Mouse (Mus musculus) bone marrow macrophage, adult 2 months (primary cell): ENCODE data around the gene Angptl6. TPM values are rescaled to one million over a fixed set of nuclear protein-coding genes. Genes with fewer than 3 reads are reported as not detected.
A peak's percentile ranks its signal among the peaks of the same experiment; 100 is the strongest.

Experiments
- H3K27ac ChIP-seq: 2 replicates; pipeline ENCODE4 v1.5.1; 2012; ENCODE audit warnings: low read depth, low read length; ENCODE audit not compliant: insufficient read depth
- H3K4me1 ChIP-seq: 2 replicates; pipeline ENCODE4 v1.6.1; 2012; ENCODE audit warnings: low read length; ENCODE audit not compliant: control insufficient read depth, insufficient read depth
- H3K4me3 ChIP-seq: 2 replicates; pipeline ENCODE4 v1.5.1; 2012; ENCODE audit warnings: mild to moderate bottlenecking, low read length, moderate library complexity; ENCODE audit not compliant: insufficient read depth
- CTCF ChIP-seq: IDR thresholded peaks from 2 replicates; pipeline ENCODE4 v1.5.1; 2012; ENCODE audit warnings: low read depth, mild to moderate bottlenecking, low read length, moderate library complexity
- POLR2A ChIP-seq: IDR thresholded peaks from 2 replicates; pipeline ENCODE4 v1.6.1; 2012; ENCODE audit warnings: mild to moderate bottlenecking, low read depth, low read length, borderline replicate concordance
- polyA plus RNA-seq: library from polyadenylated mRNA; stranded (reverse); fragments of >200 nt; gene quantifications from 2 replicates; pipeline ENCODE4 v1.2.4, GENCODE M21; 2012; ENCODE audit not compliant: missing spikeins, insufficient read depth, insufficient read length

Angptl6 gene
- polyA plus RNA-seq: 1.4 and 1.7 TPM in 2 replicates

DNA sequence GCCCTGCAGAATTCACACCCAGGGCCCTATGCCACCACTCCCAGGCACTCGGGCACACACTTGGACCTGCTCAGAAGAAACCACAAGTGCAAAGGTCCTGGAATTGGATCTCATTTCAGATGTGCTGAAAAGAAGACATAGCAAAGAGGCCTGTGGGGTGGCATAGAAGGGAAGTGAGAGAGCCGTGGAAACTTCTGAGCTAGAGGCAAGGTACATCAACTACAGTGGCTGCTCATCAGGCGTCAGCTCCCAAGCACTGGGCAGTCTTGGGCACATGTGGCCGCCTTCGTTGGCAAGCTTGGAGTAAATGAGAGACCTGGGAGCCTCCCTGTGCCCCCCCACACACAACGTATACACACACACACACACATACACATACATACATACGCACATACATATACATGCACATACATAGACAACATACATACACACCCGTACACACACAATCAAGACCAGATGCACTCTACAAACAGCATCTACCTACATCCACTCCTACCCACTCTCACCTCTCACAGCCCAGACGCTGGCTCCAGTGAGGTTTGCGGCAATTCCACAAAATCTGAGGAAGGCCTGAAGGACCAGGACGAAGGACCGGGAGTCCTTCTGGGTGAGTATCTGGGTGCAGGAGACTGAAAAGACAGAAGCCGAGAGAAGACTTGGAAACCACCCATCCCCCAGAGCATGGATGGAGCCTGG is at the start of gene Angptl6:
TSS of gene Angptl6 (minus strand) at position 631 of the 696 bp plus-strand sequence.
- Histone ChIP-seq H3K4me1 (peaks cover 5% of the 10 kb centered on the region), H3K27ac (peak within 1 kb of the TSS; percentile 67), H3K4me3 (peak within 1 kb of the TSS; percentile 60)
- no peak for TF ChIP-seq POLR2A
- no peak for TF ChIP-seq CTCF

DNA sequence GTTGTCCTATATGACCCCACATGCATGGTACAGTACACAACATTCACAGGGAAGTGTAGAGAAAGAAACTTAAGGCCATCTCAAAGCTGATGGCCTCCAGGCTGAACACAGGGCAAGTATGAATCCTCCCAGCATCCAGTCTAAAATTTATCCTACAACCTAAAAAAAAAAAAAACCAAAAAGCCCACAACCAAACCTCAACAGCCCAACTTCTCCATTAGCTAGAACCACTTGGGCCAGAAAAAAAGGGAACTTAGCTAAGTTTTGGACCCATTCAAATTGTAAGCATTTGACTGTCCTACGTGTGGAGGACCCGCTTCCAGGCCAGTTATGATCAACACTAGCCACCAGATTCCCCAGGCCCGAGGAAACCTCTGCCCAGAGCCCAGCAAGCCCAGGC is 43.7 kb upstream of the Angptl6 start:
- TF ChIP-seq CTCF: no peak
- no peak for TF ChIP-seq POLR2A
- Histone ChIP-seq H3K27ac (no peak overlapping the region), H3K4me1 (peaks cover 3% of the 10 kb centered on the region; the same call in 1 of the 2 replicates), H3K4me3 (no peak overlapping the region)

DNA sequence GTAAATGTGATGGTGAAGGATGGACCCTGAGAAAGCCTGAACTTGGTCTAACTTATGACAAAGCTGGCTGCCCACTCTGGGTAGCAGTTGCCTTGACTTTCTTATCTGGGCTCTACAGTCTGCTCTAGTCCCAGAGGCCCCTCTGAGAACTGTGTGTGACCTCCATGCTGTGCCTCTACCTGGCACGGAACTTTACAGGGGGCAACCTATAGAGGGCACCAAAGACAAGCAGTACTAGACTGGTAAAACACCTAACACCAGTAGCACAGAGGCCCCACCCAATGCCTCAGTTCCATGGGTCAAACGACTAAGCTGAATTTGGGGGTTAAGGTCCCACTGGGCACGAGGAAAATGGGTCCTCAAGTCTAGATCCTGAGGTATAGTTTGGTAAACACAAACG is 36.6 kb upstream of the Angptl6 start:
- Histone ChIP-seq H3K4me1 (no peaks in the 10 kb centered on the region), H3K4me3 (no peak overlapping the region), H3K27ac (no peak overlapping the region)
- TF ChIP-seq POLR2A: no peak
- peak; percentile 17; the same call in 1 of the 2 replicates for TF ChIP-seq CTCF

DNA sequence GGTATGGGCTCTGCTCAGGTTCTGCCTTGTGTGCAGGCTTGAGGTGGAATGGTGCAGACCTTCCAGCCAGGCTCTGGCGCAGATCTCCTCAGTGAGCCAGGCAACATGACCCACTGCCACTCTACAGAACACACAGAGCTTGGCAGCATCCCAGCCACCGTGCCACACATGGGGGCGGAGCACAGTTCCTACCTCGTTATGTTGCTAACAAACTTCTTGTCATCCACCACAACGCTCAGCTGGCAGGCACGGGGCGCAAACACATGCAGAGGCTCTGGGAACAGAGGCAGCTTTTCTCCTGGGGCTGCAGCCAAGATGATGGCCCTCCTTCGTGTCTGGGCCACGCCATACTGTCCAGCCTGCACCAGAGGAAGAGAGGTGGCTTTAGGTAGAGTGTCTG is 30.4 kb upstream of the Angptl6 start:
- TF ChIP-seq POLR2A: no peak
- TF ChIP-seq CTCF: no peak
- H3K4me3 ChIP-seq: no peak overlapping the region
- no peaks in the 10 kb centered on the region for H3K4me1 ChIP-seq
- H3K27ac ChIP-seq: no peak overlapping the region

DNA sequence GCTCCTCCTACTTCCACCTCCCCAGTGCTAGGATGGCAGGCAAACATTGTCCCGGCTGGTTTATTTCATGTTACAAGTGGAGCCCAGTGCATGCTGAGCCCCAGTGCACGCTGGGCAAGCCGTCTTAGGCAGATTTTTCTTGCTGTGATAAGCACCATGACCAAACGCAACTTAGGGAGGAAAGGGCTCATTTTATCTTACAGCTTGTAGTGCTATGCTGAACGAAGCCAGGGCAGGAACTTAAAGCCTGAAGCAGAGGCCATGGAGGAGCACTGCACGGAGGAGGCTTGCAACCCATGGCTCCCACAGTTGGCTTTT is 22.6 kb upstream of the Angptl6 start:
- TF ChIP-seq POLR2A (no peak), CTCF (no peak)
- Histone ChIP-seq H3K27ac (no peak overlapping the region), H3K4me3 (no peak overlapping the region), H3K4me1 (peaks cover under 1% of the 10 kb centered on the region; the same call in 1 of the 2 replicates)

DNA sequence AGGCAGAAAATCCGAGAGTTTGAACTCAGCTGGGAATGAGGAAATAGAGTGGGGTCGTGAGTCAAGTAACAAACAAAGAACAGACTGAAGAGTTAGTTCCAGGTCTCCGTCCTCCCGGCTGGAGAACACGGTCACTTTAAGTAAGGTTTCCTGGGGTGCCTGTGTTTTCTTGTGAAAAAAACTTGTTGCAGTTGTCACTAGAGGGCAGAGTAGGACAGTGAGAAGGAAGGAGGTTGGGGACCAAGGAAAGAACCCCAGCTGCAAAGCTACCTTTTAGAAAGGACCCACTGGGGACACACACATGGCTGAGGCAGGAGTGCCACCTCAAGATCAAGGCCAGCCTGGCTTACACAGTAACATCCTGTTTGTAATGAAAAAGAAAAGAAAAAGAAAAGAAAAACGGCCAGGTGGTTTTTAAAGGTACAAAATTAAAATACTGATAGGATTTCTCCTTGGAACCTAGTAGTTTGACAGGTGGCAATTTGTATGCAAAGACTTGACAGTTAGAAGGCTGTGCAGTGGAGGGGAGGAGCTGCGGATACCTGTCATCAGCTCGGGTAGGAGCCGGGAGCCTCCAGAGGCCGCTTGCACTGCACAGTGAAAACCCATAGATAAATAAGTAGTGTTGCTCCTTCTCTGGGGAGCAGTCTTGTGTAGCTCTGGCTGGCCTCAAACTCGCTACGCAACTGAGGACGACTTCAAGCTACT is 22.1 kb upstream of the Angptl6 start:
- TF ChIP-seq POLR2A (no peak), CTCF (peak; percentile 45)
- H3K4me3 ChIP-seq: no peak overlapping the region

DNA sequence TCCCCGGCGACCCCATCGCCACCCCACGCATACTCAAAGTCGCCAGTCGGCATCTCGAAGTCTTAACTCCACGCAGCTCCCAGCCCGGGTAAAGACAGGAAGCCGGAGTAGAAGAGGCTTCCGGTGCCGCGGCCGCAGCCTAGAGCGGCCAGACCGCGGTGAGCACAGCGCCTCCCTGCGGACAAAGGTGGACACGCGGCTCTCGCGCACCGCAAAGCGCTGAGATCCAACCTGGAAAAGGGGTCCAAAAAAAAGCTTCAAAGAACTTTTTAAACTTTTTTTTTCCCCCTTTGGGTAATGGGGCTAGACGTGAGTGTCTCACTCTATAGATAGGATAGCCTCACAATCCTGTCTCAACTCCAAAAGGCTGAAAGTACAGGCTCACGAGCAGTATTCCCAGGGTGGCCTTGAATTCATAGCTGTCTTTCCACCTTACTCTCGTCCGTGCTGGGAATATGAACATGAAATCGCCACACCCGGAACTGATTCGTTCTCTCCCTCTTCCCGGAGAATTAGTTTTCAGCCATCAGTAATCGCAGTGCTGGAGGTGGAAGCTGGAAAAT is 19.1 kb upstream of the Angptl6 start, which contains the start of gene Eif3g:
TSS of gene Eif3g (minus strand) at position 113 of the 563 bp plus-strand sequence.
- no peak within 1 kb of the TSS for H3K27ac ChIP-seq
- H3K4me1 ChIP-seq: peaks cover 6% of the 10 kb centered on the region
- H3K4me3 ChIP-seq: peak within 1 kb of the TSS; percentile 68
- TF ChIP-seq CTCF (peak; percentile 56), POLR2A (no peak)

More for the DNA sequence above, 22.1 kb upstream of the Angptl6 start:
- Histone ChIP-seq H3K4me1 (peaks cover 6% of the 10 kb centered on the region), H3K27ac (no peak overlapping the region)

DNA sequence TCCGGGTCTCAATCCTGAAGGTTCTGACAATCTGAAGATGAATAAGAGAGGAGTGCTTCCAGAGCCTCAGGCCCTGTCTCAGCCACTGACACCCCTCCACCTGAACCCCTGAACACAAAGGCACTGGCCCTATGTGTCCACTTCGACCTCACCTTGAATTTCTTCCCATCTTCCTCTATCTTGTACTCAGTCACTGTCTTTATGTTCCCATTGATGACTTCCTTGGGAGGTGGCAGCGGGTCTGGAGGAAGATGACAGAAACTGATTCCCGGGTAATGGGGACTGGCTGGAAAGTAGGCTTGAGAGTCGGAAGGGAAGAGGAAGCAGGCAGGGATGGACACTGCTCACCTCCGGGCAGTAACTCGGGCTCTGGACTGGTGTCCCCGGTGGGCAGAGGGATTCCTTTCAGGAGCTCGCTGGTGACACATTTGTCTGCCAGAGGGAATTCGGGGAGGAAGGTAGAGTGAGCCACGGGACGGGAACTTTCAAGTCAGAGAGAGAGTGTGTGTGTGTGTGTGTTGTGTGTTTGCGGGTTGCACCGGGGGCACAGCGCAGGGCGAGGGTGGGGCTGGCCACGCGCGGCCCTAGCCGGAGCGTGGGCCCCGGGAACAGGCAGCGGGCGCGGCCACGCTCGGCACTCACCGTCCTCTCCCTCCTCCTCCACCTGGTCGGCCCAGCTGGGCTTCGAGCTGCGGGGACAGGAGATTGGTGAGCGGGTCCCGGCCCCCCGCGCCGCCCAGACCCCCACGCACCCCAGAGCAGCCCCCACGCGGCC is 18.4 kb upstream of the Angptl6 start:
- H3K27ac ChIP-seq: no peak overlapping the region
- TF ChIP-seq POLR2A (no peak), CTCF (no peak)
- peaks cover 6% of the 10 kb centered on the region for H3K4me1 ChIP-seq

DNA sequence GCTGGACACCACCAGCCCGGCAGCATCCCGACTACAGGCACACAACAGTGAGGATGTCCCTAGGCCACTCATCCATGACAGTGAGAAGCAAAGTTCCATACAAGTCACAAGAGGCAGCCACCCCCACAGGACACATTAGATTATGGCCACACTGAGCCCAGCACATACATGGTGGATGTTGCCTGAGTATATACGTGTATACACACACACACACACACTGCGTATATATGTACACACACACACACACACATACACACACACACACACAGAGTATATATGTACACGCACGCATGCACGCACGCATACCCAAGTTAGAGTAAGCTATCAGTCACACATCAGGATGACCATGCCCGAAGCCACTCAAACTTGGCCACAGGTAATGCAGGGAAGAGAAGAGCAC is 15.9 kb upstream of the Angptl6 start:
- no peak for TF ChIP-seq CTCF
- TF ChIP-seq POLR2A: no peak
- peaks cover 6% of the 10 kb centered on the region for H3K4me1 ChIP-seq
- H3K27ac ChIP-seq: no peak overlapping the region
- no peak overlapping the region for H3K4me3 ChIP-seq

More for the DNA sequence above, 18.4 kb upstream of the Angptl6 start:
- peak overlapping the region; percentile 68 for H3K4me3 ChIP-seq
